Comparison of ENCODE assay signal across 11 mouse cellular contexts in the genomic region with DNA sequence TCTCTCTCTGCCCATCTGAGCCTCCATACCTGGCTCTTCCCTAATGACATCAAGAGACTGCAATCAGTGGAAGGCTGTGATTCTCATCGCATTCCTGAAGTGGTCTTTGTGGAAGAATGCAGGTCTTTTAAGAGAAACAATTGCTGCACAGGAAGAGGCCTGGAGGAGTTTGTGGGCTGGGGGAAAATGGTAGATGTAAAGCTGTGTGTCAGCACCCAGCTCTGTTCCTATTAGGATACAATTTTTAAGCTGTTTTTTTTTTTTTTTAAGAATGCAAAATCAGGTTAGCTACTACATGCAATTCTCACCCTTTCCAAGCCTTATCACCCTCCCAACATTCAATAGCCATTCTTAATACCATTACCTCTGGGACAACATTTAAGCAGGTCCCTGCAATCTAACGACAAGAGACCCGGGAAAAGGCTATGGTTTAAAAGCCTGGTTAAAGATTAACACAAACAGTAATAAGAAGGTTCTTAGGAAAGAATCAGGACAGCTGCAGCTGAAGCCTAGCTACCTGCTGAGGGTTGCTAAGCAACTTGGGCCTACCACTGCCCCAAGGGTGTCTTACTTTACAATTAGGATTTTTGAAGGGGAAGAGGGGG. TPM values are rescaled to one million over a fixed set of nuclear protein-coding genes. Genes with fewer than 3 reads are reported as not detected.
A peak's percentile ranks its signal among the peaks of the same experiment; 100 is the strongest.
DNase-seq lines count a peak whose midpoint lies in the region; ATAC-seq and TF ChIP-seq lines count a peak whose summit lies in the region.
"Had no signal": no experiment of that assay in that cellular context is flagged by ENCODE, and none has a peak within 500 bp of the region (broad histone marks: within the 10 kb centered on the region; RNA-seq: fewer than 3 reads in every experiment).

No protein-coding gene starts in this region.

- no peak for TF ChIP-seq CTCF in heart, adult 2 months (IDR thresholded peaks at IDR 0.05)

- WGBS in forebrain, embryonic 11.5 days, result 0% methylated on average over 3 of the region's 3 CpGs
- WGBS in midbrain, embryonic 15.5 days, result 2% methylated on average over 3 of the region's 3 CpGs
- WGBS in heart, adult 2 months, result 37% methylated on average over 3 of the region's 3 CpGs

- no peaks in the 10 kb centered on the region for H3K27me3 ChIP-seq in forebrain, embryonic 11.5 days (ENCODE audit: control insufficient read depth, insufficient read depth, low read length)
- H3K27me3 ChIP-seq in midbrain, embryonic 15.5 days (replicated peaks), result no peaks in the 10 kb centered on the region
- H3K27me3 ChIP-seq in heart, adult 2 months (ENCODE audit: control insufficient read depth, insufficient read depth, low read length), result no peaks in the 10 kb centered on the region
- H3K27me3 ChIP-seq: heart, embryonic 13.5 days; stomach, embryonic 15.5 days had no signal

- H3K4me3 ChIP-seq in forebrain, embryonic 11.5 days (ENCODE audit: low read depth, low read length), result no peak overlapping the region
- H3K4me3 ChIP-seq in midbrain, embryonic 15.5 days, result no peak overlapping the region
- H3K4me3 ChIP-seq in heart, adult 2 months, result no peak overlapping the region
- H3K4me3 ChIP-seq: heart, embryonic 13.5 days; myocyte; stomach, embryonic 15.5 days had no signal

- peak overlapping the region; percentile 29; the same call in 1 of the 2 replicates for H3K4me2 ChIP-seq in forebrain, embryonic 11.5 days (ENCODE audit: low read depth, low read length, severe bottlenecking)
- peak overlapping the region; percentile 21 for H3K4me2 ChIP-seq in midbrain, embryonic 15.5 days
- H3K4me2 ChIP-seq: heart, embryonic 13.5 days; stomach, embryonic 15.5 days had no signal

- TF ChIP-seq POLR2A in heart, adult 2 months (IDR thresholded peaks at IDR 0.05; ENCODE audit: insufficient read depth, low read depth, low read length), result no peak

- peak; percentile 40 to 57 for DNase-seq in cerebellum, postnatal 10 days
- DNase-seq in cerebellum, adult 9-11 months, result no peak
- peak; percentile 63 for DNase-seq in forebrain, embryonic 11.5 days (ENCODE audit: low spot score)
- peak; percentile 60 for DNase-seq in kidney, adult 9 months
- DNase-seq in heart, adult 2 months, result no peak
- DNase-seq in right cerebral cortex, adult 2 months (ENCODE audit: low spot score in 2 of 2), result no peak

- peak; percentile 92 for ATAC-seq in forebrain, embryonic 11.5 days (replicated peaks; ENCODE audit: low FRiP score)
- peak; percentile 89 for ATAC-seq in midbrain, embryonic 15.5 days (replicated peaks)
- no peak for ATAC-seq in CD4-positive, CD25-positive, alpha-beta regulatory T cell, adult 4 months

- no peak for TF ChIP-seq EP300 in heart, adult 2 months (IDR thresholded peaks at IDR 0.05; ENCODE audit: insufficient read depth, low read depth, low read length)

- peak overlapping the region; percentile 16; the same call in 1 of the 2 replicates for H3K9ac ChIP-seq in forebrain, embryonic 11.5 days (ENCODE audit: low read length)
- H3K9ac ChIP-seq in midbrain, embryonic 15.5 days, result no peak overlapping the region
- no peak overlapping the region for H3K9ac ChIP-seq in heart, adult 2 months (ENCODE audit: low read depth, low read length)
- H3K9ac ChIP-seq: heart, embryonic 13.5 days; stomach, embryonic 15.5 days had no signal

- intact Hi-C loops in heart, adult 2 months (cut with DNase I), result no loop called here

- H3K4me1 ChIP-seq in forebrain, embryonic 11.5 days (replicated peaks; ENCODE audit: control insufficient read depth, insufficient read depth, low read length), result peaks cover 7% of the 10 kb centered on the region; the same call in 1 of the 2 replicates
- peaks cover 29% of the 10 kb centered on the region for H3K4me1 ChIP-seq in midbrain, embryonic 15.5 days
- no peaks in the 10 kb centered on the region for H3K4me1 ChIP-seq in heart, adult 2 months (ENCODE audit: control insufficient read depth, insufficient read depth, low read length)
- H3K4me1 ChIP-seq: stomach, embryonic 15.5 days had no signal

- no peaks in the 10 kb centered on the region for H3K9me3 ChIP-seq in forebrain, embryonic 11.5 days (ENCODE audit: control insufficient read depth, low read length)
- no peaks in the 10 kb centered on the region for H3K9me3 ChIP-seq in midbrain, embryonic 15.5 days
- H3K9me3 ChIP-seq: heart, embryonic 13.5 days; stomach, embryonic 15.5 days had no signal

- peak overlapping the region; percentile 81 for H3K27ac ChIP-seq in forebrain, embryonic 11.5 days (ENCODE audit: low read depth, low read length)
- peak overlapping the region; percentile 80 for H3K27ac ChIP-seq in midbrain, embryonic 15.5 days
- no peak overlapping the region for H3K27ac ChIP-seq in heart, adult 2 months
- H3K27ac ChIP-seq: heart, embryonic 13.5 days; stomach, embryonic 15.5 days had no signal

- no peaks in the 10 kb centered on the region for H3K79me2 ChIP-seq in heart, adult 2 months (replicated peaks; ENCODE audit: control insufficient read depth, insufficient read depth, low read length)

- H3K36me3 ChIP-seq in forebrain, embryonic 11.5 days (ENCODE audit: control insufficient read depth, insufficient read depth, low read length), result no peaks in the 10 kb centered on the region
- H3K36me3 ChIP-seq in midbrain, embryonic 15.5 days (replicated peaks), result no peaks in the 10 kb centered on the region
- H3K36me3 ChIP-seq in heart, adult 2 months (ENCODE audit: control insufficient read depth, insufficient read depth, low read length), result no peaks in the 10 kb centered on the region
- H3K36me3 ChIP-seq: heart, embryonic 13.5 days; stomach, embryonic 15.5 days had no signal

RNA-seq across cellular contexts. Expression of gene Gm11361, which starts 37.5 kb away (rescaled TPM):
- 2.1 and 3.6 TPM in 2 replicates for polyA plus RNA-seq in forebrain, embryonic 11.5 days (2014; fragmentation: Nextera tagmentation; extraction: Ambion mirVana)
- polyA plus RNA-seq in midbrain, embryonic 15.5 days (2015; fragmentation: Nextera tagmentation; extraction: Ambion mirVana), result 3.2 and 3.4 TPM in 2 replicates
- total RNA-seq in heart, adult 2 months (2021), result 10 to 100 TPM; 61.3 to 74.1 TPM
- 0.57 and 1.1 TPM in 2 replicates for polyA plus RNA-seq in heart, adult 2 months (2012; rRNA removed)
- 10 to 100 TPM; 30.1 to 36.5 TPM for polyA plus RNA-seq in CD4-positive, CD25-positive, alpha-beta regulatory T cell, adult 4 months (2017; shearing (Covaris generic))

Comparison
In these comparisons a context has a peak if more than half of its experiments do, and no peak if none do; other contexts are left out.
1. DNase-seq: peak in cerebellum, postnatal 10 days (2 of 2), forebrain, embryonic 11.5 days (single experiment) and kidney, adult 9 months (single experiment); none in cerebellum, adult 9-11 months (single experiment), heart, adult 2 months (0 of 2) and right cerebral cortex, adult 2 months (0 of 2).